Mouse (Mus musculus) right cerebral cortex, adult 18-20 months (tissue): Measurements from ENCODE around the gene Enpp6.

Experiments
- DNase-seq: peaks from one replicate; pipeline ENCODE4 v3.0.0; 2022; ENCODE audit warnings: mixed read lengths

Gene Enpp6

DNA sequence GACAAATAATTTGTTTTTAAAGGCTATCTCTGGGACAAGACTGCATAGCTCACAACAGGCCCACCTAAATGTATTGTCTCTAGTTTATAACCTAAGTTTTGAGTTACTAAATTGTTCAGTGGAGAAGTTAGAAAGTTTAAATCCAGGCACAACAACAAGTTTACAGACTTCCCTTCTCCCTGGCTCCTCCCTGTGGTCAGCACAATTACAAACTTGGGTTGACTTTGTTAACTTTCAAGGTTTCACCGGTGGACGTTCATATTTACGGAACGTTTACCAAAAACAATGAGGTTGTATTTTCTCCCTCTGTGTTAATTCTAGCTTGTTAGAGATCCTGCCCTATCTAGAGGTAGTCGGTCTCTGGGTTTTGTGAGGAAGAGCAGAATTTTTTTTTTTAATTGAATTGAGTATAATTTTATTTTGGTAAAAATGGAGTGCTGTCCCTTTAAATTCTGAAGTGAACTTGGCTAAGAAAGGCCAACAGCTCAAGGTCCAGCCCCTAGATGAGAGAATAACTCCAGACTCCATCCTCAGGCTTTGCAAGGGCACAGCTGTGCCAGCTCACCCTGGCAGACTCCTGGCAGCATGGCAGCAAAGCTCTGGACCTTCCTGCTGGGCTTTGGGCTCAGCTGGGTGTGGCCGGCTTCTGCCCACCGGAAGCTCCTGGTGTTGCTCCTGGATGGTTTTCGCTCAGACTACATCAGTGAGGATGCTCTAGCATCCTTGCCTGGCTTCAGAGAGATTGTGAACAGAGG lies at the start of gene Enpp6:
Enpp6 (plus strand) TSS at position 502 of the 755 bp plus-strand sequence.
- DNase-seq, result no peak

DNA sequence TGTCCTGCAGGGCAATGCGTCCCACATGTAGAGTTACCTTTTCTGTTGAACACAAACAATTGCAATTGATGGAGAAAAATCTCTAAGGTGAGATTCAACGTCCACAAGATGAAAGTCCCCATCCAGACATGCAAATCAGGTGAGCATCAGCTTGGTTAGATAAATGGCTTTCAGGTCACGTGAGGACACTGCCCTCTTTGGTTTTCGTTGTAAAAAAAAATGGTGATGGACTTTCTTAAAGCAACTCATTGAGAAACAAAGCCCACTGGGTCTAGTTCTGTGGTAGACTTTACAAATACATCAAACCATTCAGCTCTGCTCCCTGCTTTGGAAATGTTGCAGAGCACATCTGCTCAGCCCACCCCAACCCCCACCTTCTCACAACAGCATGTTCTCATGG lies 48.5 kb upstream of the Enpp6 start:
- no peak for DNase-seq

DNA sequence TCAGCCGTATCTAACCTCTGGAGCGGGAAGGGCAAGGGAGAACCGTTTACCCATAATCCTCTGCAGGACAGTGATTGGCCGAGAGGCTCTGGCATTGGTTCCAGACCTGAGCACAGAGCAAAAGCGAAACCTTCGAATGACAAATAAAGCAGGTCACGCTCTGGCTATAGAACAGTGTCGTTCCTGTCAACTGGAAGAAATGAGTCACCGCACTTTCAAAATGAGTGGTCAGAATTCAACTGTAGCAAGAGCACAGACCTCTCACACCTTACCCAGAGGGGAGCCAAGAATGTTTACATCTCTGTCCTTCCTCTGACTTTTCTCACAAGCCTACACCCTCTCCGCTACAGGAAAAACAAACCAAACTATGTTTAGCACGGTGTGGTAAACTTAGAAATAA lies 45.4 kb upstream of the Enpp6 start:
- DNase-seq, result no peak

DNA sequence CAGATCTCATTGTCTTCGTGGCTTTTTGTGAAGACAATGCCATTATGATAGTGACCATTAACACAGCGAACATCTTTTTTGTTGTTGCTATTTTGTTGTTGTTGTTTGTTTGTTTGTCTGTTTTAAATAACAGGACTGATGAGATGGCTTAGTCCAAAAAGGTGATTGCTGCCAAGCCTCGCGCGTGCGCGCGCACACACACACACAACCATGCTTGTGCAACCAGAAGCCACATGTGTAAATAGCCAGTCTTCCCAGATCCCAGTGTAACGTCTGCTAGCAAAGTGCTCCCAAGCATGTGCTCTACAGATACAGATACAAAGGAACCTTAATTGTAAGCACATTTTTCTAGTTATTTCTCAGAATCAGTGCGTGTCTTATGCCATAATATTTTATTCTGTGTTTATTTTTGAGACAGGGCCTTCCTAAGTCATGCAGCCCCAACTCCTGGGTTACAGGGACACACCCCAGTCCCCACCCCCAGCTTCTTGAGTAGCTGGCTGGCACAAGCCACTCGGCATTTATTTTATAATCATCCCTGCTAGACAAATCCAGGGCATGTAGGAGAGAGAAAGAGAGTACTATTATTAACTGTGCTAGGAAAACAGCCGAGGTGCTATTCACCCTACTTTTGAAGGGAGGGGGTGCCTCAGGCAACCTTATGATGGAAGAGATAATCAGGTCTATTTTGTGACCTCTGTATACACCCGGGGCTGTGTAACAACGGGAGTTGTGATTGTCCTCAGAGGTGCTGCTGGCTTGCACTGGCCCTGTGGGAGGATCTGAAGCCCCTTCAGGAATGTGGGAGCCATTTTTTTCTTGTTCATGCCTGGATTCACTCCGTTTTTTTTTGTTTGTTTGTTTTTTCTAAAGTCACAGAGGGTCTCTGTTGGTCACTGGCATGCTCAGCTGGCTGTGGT lies 44.7 kb upstream of the Enpp6 start:
- DNase-seq, result peak; percentile 9

DNA sequence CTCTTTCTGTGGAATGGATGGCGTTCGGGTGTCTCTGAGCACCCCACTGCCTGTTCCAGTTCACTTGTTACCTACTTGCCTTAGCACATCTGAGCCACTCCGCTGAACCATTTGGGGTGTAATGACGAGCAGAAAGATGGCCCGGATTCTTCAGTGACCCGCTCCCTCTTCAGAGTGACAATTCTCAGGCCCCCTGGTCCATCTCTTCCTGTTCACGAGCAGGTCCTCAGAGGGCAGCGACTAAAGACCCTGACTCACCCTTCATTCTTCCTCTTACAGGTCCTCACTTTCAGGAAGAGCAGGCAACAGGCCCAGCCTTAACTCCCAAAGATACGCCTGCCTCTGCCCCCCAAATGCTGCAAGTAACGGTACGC lies 44.0 kb upstream of the Enpp6 start:
- DNase-seq, result no peak

DNA sequence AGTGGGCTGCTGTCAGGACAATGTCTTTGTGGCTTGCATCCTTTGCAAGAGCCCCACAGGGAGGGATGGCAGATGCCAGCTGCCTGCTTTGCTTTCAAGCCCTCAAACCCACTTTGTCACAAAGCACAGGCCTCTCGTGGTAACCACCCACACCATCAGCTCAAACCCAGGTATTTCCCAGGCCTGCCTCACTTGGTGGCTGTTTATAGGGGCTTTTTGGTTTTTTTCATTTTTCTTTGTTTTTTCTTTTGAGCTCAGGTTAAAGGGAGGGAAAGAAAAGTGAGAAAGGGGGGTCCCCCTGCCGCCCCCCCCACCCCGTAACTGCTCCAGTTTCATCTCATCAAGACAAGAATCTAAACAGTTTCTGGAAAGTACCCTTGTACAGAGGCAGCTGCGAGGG lies 43.4 kb upstream of the Enpp6 start:
- no peak for DNase-seq

DNA sequence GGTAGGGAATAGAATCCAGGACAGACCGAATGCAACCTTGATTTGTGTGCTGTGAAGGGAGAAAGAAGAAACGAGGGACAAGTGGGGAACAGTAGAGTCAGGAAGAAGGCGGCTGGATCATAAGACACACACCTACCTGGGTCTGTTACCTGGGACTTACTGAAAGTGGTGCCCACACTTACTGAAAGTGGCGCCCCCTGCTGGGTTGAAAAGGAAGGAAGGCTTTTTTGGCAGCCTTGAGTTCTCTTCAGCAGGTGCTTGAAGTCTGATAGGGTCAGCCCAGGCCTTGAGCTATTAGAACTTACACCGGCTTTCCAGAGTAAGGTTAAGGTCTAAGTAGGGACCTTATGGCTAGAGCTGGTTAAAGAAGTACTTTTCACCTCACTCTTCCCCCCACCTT lies 40.5 kb upstream of the Enpp6 start:
- DNase-seq, result no peak

DNA sequence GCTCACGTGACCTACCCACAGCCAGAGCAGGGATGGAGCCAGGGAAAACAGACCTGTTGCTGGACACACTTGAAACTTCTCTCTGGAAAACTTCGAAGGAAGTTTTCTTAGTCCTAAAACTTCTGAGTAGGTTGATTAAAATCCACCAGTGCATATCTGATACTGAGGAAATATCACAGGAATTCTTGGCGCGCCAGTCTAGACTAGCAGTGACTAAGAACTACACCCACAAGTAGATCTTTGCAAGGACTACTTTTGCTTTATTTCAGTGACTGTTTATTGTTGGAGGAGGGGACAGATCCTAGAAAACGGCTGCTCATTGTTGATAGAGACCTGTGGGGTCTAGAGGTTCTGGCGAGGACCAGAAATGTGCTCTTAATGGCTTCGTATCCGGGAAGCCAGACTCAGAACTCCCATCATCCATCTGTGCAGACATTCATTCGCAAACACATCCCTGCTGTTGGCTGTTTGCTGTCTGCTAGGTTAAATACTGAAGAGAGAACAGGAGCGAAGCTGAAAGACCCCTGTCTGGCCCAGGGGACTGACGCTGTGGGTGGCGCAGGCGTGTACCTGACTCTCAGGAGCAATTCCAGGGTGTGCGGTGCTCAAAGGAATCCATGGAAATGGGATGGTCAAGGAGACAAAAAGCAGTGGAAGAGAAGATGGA lies 38.5 kb upstream of the Enpp6 start:
- DNase-seq, result no peak

DNA sequence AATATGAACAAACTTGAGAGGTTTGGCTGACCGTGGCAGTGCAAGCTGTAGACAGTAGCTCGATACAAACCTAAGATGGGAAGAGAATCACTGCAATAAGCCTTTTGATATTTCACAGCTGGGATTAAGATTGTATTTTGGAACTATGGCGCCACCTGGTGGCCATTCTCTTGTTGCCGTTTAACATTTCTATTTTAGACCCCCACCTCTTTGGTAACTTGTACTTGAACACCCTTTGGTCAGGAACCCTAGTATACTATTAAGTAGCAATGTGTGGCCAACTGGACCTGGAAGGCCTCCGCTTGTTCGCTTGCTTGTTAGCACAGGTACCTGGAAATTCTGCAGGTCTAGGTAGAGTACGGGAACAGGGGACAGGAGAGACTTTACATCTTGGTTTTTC lies 33.2 kb upstream of the Enpp6 start:
- DNase-seq, result peak; percentile 48

DNA sequence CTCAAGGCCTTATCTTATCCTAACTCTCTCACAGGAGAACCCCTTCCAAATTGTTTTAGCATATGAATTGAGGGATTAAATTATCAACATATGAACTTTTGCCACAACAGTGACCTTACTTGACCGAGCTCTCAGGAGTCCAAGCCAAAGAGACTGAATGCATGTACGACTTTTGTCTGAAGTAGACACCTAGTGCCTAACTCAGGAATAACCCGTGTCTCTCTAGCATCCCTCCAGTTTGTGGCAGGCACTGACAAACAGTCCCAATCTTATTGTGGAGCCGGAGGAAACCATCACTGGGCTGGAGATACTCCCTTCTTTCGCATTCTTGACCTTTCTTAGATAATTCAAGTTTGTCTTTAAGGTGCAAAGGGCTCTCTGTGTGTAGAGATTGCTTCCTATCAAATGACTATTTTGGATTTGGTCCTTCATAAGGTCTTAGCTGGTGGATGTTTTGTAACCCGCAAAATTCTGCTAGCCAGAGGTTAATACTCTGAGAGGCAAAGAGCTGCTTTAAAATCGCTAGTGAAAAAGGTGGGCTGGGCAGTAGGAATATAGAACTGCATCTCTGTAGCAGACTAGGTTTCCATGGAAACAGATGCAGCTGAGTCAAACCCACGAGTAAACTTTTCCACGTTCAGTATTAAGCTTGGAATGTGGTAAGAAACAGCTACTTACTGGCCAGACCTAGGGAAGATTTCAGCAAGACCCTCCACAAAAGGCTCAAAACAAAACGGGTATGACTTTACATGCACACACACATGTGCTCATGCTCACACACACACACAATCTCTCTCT lies 23.9 kb upstream of the Enpp6 start:
- peak; percentile 21 for DNase-seq

DNA sequence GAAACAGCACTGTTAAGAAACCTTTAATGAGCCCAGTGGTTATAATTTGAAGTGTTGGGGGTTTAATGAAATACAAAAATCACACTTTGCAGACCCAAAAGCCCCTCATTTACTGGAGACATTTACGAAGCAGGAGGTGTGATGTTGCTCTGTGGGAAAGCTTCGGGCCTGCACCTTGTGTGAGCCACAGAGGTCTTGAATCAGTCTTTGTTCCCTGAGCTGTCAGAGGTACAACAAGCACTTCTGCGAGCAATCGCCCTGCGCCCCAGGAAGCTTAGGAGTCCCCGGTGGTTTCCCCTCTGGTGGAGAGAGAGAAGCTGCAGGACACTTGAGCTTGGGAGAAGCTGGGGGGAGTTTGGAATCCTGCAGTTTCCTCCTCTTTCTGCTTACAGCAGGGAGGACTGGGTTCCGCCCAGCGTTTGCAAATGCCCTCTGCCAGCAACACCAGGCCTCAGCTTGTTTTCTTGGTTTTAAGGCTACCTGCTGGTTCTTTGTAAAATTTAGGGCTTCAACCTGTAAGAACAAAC lies 23.0 kb upstream of the Enpp6 start:
- no peak for DNase-seq

DNA sequence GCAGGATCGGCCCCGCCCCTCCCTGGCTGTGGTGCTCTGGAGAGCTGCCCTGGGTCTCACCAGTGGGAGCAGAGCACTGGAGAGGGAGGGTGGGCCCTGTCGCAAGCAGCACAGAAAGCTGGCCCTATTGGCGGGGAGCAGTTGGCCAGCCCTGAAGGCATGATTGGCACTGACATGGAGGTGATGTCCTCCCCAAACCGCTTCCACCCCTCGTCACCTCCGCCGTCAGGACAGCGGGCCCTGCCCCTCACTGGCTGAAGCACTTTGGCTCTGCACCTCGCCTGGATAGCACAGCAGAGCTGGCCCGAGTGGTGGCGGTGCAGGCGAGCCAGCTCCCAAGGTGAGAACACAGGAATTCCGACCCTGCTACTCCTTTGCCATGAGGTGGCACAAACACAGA lies 20.9 kb upstream of the Enpp6 start:
- no peak for DNase-seq

DNA sequence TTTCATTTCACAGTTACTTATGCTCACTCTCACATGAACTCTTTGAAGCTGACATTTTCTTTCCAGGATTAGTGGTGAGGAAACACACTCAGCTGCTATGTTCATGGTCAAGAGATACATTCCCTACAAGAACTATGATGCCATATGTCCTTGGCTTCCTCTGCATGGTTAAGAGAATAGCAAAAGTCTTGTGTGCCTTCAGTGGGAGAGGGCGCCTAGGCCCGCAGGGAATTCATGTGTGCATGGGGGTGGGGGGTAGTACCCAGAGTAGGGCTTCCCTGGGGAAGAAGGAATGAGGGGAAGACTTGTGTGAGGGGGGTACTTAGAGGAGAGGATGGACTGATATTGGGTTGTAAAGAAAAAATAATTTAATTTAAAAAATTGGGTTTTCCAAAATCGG lies 18.0 kb upstream of the Enpp6 start:
- no peak for DNase-seq

DNA sequence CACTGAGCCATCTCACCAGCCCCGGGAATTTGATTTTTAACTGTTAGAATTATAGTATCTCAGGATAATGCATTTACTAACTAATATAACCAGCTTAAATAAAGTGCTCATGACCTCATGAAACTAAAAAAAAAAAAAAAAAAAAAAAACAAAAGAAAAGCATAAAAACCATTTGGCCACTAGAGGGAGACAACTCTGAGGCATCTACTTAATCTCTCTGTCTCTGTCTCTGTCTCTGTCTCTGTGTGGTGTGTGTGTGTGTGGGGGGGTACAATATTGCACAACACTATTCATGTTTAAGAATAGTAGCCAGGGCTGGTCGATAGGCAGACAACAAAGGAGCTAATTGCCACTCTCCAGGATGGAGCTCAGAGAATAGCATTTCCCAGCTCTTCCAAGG lies 17.3 kb upstream of the Enpp6 start:
- no peak for DNase-seq

DNA sequence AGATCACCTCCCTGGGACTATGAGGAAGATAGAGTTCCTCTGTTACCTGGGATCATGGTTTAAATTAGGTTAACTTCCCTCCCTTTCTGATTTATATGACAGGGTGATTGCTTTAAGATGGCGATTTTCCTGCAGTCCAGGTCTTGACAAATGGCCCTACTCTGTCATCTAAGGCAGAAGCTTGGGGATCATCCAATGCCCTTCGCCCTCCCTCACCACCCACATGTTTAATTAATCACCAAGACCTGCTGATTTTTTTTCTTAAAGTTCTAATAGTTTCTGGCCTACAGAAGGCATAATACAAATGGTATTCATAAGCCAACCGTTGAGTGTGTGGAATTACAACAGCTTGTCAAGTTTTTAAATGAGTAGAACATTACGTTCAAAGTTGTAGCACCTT lies 9.3 kb upstream of the Enpp6 start:
- DNase-seq, result no peak

DNA sequence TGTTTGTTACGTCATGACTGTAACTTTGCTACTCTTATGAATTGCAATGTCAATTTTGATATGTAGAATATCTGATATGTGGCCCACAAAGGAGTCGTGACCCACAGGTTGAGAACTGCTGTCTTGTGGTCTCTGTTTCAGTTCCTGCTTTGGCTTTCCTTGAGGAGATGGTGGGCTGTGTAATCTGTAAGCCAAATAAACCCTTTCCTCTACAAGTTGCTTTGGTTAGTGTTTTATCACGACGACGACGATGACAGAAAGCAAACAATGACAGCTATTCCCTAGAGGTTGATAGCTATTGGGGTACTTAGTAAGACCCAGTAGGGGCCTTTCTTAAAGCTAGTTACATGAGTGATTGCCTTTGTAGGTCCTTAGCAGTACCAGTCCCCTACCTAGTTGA lies 4.5 kb upstream of the Enpp6 start:
- DNase-seq, result no peak

DNA sequence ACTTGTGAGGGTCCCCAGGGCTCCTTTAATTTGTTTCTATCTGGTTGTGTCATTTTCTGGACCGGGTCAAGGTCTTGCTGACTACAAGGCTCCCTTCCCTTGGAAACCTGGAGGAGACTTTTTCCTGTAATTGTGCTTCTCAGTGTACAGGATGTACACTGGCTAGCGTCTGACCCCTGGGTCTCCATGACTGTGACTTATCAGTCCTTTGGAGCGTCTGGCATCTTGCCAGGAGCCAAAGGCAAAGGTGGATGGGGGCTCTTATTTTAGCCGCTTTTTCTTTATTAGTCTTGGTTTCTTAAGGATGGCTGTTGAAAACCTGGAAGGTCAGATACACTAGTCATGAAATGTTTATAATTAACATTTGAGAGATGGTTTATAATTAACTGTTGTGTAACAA lies 3.9 kb upstream of the Enpp6 start:
- no peak for DNase-seq

DNA sequence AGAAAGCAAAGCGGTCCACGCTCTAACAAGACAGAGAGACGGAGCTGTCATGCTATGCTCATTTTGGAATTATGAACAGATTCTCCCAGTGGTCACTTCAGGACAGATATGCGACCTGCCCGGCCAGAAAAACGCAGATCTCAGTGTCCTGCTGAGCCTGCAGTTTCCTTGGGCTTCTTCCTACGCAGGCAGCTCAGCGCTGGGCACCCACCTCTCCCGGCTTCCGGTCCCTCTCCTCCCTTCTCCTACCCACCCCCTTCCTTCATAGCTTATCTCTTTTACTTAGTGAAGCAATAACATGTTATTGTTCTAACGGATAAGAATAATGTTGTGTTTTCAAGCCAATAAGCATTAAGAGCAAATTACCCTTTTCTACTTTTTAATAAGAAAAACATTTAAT lies 2.0 kb upstream of the Enpp6 start:
- no peak for DNase-seq

DNA sequence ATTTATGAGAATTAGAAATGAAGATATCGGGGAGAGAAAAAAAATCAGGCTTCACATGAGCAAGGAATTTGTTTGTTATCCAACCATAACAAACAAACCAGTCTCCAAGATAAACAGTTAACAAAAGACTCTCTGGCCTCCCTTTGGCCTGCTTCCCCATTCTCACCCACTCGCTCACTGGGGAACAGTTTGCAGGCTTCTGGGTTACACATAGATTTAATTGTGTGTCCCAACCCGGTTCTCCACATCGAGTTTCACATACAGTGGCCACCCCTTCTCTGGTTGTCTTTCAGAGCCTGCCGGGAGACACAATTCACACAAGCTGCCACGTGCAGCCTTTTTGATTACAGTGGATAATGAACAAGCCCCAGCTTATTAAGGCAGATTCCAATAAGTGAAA lies 1.7 kb downstream of the Enpp6 start:
- DNase-seq, result no peak

DNA sequence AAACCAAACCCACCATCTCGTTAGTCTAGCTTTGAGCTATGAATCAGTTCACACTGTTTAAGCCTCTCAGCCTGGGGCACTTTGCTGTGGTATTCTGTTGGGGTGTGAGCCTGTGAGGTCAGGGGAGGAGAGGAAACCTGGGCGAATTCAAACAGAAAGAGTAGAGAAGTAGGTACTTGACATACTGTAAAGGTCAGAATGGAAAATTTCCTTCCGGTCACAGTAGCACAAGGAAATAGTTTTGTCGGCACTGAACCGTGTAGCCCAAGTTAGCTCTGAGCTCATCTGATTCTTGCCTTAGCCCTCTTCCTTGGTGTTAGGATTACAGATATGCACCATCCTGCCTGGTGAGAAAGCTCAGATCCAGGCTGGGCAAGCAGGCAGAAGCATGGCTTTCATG lies 4.4 kb downstream of the Enpp6 start:
- no peak for DNase-seq

DNA sequence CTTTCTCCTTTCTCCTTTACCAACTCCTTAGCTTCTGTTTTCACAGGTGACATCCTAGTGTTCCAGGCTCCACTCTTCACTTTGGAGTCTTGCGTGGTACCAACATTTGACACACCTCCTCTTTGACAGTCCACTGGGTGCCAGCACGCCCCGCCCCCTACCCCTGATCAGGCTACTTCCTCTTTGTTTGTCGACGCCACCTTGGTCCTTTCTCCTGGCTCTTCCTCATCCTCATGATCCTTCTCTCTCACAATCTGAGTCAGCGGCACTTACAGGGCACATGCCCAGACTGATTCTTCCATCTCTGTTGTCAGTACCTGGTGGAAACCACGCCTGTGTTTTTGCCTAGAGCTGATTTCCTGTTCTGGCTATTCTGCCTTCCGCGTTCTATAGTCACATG lies 5.9 kb downstream of the Enpp6 start:
- DNase-seq, result no peak

DNA sequence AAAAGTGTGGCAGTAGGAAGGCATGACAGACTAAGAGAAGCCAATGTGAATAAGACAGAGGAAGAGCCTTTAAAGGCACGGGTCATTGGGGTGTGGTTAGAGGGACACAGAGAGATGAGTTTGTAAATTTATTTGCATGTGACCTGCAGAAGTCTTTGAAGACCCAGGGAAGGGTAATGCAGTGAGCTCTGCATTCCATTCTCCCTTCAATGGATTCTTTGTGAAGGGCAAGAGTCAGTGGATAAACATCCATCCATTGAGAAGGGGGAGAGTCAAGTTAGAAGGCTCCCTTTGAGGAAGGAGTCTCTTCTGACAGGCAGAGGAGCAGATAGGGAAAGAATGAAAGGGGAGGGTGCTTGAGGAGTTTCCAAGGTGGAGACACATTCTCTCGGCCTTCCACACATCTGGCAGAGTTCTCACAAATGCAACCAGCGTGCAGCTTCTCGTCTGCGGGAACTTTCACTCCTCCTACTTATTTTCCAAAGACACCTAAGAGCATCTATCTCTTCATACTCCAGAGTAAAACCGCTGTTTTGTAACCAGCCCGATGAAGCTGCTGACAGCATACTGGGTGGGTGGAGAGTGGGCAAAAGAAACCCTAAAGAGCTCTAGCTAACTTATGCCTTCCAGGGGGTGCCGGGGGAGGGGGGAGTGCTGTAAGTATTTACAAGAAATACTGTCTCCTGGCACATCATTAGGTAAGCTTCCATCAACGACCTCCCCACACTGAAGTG lies 9.4 kb downstream of the Enpp6 start:
- DNase-seq, result peak; percentile 12
